Mouse (Mus musculus) spleen, adult 2 months (tissue): ENCODE measurements around the gene Cspg4.

Experiments
- CTCF ChIP-seq: fragments of 200-500 bp; IDR thresholded peaks from 2 replicates; pipeline ENCODE4 v1.5.1; 2011; ENCODE audit warnings: mild to moderate bottlenecking, inconsistent platforms; ENCODE audit not compliant: insufficient read depth, insufficient read length, insufficient replicate concordance; ENCODE audit errors: extremely low read depth
- POLR2A ChIP-seq: fragments of 200-500 bp; IDR thresholded peaks from 2 replicates; pipeline ENCODE4 v1.6.1; 2011; ENCODE audit warnings: low read depth, low read length, inconsistent platforms

DNA sequence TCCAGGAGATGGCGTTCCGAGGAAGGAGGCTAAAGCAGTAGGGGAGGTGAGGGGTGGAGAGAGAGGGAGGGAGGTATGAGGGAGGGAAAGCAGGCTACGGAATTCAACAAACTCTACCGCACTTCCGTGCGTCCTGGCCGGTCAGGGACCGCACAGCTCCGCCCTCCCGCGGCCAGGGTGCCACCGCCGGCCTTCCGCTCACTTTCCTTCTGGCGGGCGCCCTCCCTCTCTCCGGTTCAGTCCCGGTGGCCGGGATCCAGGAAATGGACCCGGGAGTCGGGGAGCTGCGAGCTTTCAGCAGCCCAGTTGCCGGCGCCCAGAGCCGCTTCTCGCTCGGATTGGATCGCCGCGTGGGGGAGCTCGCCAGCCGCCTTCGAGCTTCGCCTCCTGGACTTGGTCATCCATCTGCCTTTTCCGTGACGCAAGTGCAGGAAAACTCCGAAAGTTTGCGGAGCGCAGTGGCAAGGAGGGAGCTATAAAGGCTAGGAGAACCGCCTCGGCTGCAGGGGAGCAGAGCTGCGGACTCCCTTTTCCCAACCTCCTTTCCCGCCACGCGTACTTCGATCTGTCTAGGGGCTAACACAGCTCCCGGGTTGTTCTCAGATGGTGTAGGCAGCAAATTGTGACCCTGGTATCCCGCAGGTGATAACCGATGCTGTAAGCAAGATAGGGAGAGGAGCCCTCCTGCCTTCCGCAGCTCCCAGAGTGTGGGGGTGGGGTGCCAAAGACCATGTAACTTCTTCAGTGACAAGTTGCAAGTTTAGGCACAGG is 63.4 kb downstream of the Cspg4 start, which contains the start of gene Snx33:
- TF ChIP-seq CTCF (peak; percentile 51; the same call in 1 of the 2 replicates), POLR2A (no peak)
